Mouse (Mus musculus) embryonic stem cell, embryonic (primary cell): ENCODE measurements around the gene Rnf121.

ENCODE experiments used
- CTCF ChIA-PET, 4 experiments: fragments of 300-600 bp in 2 of 4; fragments of 350-600 bp in 2 of 4; sonication (Branson Sonifier 250); formaldehyde crosslinking; loops; one replicate each; lab custom pipeline; 2022; ENCODE audit warnings: inconsistent platforms in 2 of 4; lab: Charles Lee
- POLR2A ChIA-PET, 4 experiments: fragments of 300-600 bp in 2 of 4; fragments of 350-600 bp in 2 of 4; sonication (Branson Sonifier 250); formaldehyde crosslinking; loops; one replicate each; lab custom pipeline; 2022; ENCODE audit warnings: antibody characterized with exemption in 4 of 4, inconsistent platforms in 1 of 4; lab: Charles Lee

Rnf121 gene

GRCm38 (mm10) chr7:102025187-102026119, 39.8 kb downstream of the Rnf121 start:
- POLR2A ChIA-PET, result interaction anchor here in 3 of 4 experiments (0.6 to 5.1 kb wide), 8 partner anchors 9 to 157 kb away, joined by 3 to 43 read pairs (median 3); partner anchors contain the start of genes Rnf121 (in 1 of the 3), Xndc1 (in 1 of the 3) and Xntrpc (in 1 of the 3)

GRCm38 (mm10) chr7:102023821-102024220, 41.4 kb downstream of the Rnf121 start:
- ChIA-PET CTCF (no interaction called here), POLR2A (interaction anchor here in 1 of 4 experiments (1.6 to 5.1 kb wide), 5 partner anchors 9 to 26 kb away, joined by 6 to 43 read pairs (median 17); no protein-coding TSS in a partner anchor)

More at GRCm38 (mm10) chr7:102025187-102026119, 39.8 kb downstream of the Rnf121 start:
- CTCF ChIA-PET, result interaction anchor here in 1 of 4 experiments (0.6 kb wide), 1 partner anchor 359 kb away, joined by 3 read pairs; no protein-coding TSS in a partner anchor

DNA sequence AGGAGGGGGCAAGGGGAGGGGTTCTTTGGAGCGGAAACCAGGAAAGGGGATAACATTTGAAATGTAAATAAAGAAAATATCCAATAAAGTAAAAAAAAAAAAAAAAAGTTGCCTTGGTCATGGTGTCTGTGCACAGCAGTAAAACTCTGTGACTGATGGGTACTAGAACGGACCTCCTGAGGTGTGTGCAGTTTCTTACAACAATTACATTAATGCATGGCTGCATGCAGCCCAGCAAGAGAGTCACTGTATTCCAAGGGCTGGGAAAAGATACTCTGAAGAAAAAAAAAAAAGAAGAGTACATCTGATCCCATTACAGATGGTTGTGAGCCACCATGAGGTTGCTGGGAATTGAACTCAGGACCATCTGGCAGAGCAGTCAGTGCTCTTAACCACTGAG, 44.3 kb downstream of the Rnf121 start:
- ChIA-PET CTCF (interaction anchor here in 1 of 4 experiments (0.8 kb wide), 1 partner anchor 355 kb away, joined by 3 read pairs; no protein-coding TSS in a partner anchor), POLR2A (interaction anchor here in 3 of 4 experiments (0.7 to 5.1 kb wide), 11 partner anchors 9 to 68 kb away, joined by 3 to 43 read pairs (median 6); no protein-coding TSS in a partner anchor)

DNA sequence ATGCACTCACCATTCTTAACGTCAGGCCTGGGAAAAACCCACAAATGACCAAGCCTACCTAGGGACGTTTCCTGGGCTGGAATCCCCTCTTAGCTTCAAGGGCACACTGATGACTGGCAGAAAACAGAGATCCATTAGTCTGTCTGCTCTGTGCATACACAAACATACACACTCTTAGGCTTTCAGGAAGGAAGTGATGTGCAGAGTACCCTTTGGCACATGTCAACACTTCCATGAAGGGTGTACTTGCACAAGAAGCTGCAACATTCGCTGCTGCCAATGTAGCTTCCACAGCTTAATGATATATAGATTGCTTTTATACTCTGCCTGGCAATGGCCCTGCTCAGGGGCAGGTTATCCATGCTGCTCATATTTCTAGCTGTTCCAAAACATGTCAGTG, 45.9 kb downstream of the Rnf121 start:
- ChIA-PET CTCF (interaction anchor here in 2 of 4 experiments (0.6 to 1.1 kb wide), 2 partner anchors 21 to 268 kb away, joined by 3 read pairs; no protein-coding TSS in a partner anchor), POLR2A (interaction anchor here in 3 of 4 experiments (0.6 to 2.1 kb wide), 10 partner anchors 10 to 202 kb away, joined by 3 to 6 read pairs (median 4); no protein-coding TSS in a partner anchor)

- ChIA-PET CTCF (interaction anchor here in 1 of 4 experiments (0.7 kb wide), 1 partner anchor 20 kb away, joined by 3 read pairs; no protein-coding TSS in a partner anchor), POLR2A (interaction anchor here in 2 of 4 experiments (0.6 to 4.9 kb wide), 11 partner anchors 10 to 355 kb away, joined by 3 to 32 read pairs (median 5); partner anchors contain the start of gene Clpb (in 1 of the 2))
Observed at GRCm38 (mm10) chr7:102018590-102018989, 46.7 kb downstream of the Rnf121 start, which contains the start of gene Il18bp. Gene Il18bp, minus strand, starts transcription at chr7:102018690.

- CTCF ChIA-PET, result interaction anchor here in 2 of 4 experiments (0.7 to 1.4 kb wide), 2 partner anchors 9 to 20 kb away, joined by 3 to 5 read pairs; no protein-coding TSS in a partner anchor
Observed at GRCm38 (mm10) chr7:102018034-102018433, 47.2 kb downstream of the Rnf121 start.

GRCm38 (mm10) chr7:102017452-102017851, 47.8 kb downstream of the Rnf121 start:
- CTCF ChIA-PET, result interaction anchor here in 2 of 4 experiments (1.0 to 3.0 kb wide), 3 partner anchors 9 to 19 kb away, joined by 4 to 12 read pairs (median 5); no protein-coding TSS in a partner anchor
- POLR2A ChIA-PET, result interaction anchor here in 2 of 4 experiments (0.6 to 4.9 kb wide), 12 partner anchors 9 to 67 kb away, joined by 3 to 32 read pairs (median 6); no protein-coding TSS in a partner anchor

More at GRCm38 (mm10) chr7:102018034-102018433, 47.2 kb downstream of the Rnf121 start:
- POLR2A ChIA-PET, result interaction anchor here in 2 of 4 experiments (0.7 to 4.9 kb wide), 10 partner anchors 9 to 355 kb away, joined by 3 to 32 read pairs (median 6); partner anchors contain the start of gene Clpb (in 1 of the 2)

DNA sequence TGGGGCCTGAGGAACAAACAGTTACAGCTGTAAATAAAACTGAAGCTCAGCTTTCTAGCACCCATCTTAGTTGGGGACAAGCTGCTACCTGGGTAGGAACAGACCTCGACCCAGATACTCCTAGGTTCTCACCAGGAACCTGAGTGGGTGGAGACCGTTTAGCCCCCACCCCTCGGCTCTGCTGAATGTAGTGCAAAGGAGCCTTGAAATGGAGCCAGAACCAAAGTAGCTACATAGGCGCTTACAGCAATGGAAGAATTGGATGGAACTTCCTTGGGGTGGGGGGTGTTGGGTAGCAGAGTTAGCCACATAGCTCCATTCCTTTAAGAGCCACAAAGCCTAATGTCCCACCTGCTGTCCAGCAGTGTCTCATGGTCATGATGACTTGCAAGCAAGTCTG, 48.3 kb downstream of the Rnf121 start:
- ChIA-PET CTCF (interaction anchor here in 2 of 4 experiments (1.0 to 3.0 kb wide), 3 partner anchors 8 to 19 kb away, joined by 4 to 12 read pairs (median 5); no protein-coding TSS in a partner anchor), POLR2A (interaction anchor here in 2 of 4 experiments (0.6 to 4.9 kb wide), 11 partner anchors 8 to 67 kb away, joined by 3 to 32 read pairs (median 6); no protein-coding TSS in a partner anchor)

DNA sequence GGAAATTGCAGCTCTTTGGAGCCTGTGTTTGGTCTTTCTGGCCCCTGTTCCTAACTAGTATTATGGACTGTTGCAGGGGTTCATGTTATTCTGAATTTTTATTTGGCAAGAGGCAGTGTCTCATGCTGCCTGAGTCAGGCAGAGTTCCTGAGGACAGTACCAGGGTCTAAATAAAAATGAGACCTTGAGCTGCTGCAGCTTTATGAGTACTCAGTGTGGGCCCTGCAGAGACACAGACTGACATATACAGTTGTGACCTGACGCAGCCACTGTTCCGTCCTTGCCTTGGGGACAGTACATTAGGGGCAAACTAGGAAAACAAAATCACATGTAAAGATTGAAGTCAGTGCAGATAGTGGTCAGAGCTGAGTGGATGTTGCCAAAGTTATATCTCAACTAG, 50.3 kb downstream of the Rnf121 start:
- POLR2A ChIA-PET, result interaction anchor here in 2 of 4 experiments (0.6 to 7.7 kb wide), 14 partner anchors 9 to 89 kb away, joined by 3 to 64 read pairs (median 6); no protein-coding TSS in a partner anchor
- CTCF ChIA-PET, result interaction anchor here in 3 of 4 experiments (0.6 to 3.0 kb wide), 5 partner anchors 15 to 79 kb away, joined by 3 to 12 read pairs (median 3); no protein-coding TSS in a partner anchor

- ChIA-PET CTCF (interaction anchor here in 2 of 4 experiments (1.0 to 1.5 kb wide), 2 partner anchors 15 to 95 kb away, joined by 3 to 5 read pairs; no protein-coding TSS in a partner anchor), POLR2A (interaction anchor here in 3 of 4 experiments (0.8 to 7.7 kb wide), 11 partner anchors 9 to 99 kb away, joined by 3 to 64 read pairs (median 8); partner anchors contain the start of genes Rnf121 (in 1 of the 3), Xndc1 (in 1 of the 3) and Xntrpc (in 1 of the 3))
Observed at GRCm38 (mm10) chr7:102013416-102013815, 51.9 kb downstream of the Rnf121 start.

- ChIA-PET POLR2A (interaction anchor here in 3 of 4 experiments (1.3 to 7.7 kb wide), 7 partner anchors 10 to 33 kb away, joined by 3 to 64 read pairs (median 7); no protein-coding TSS in a partner anchor), CTCF (interaction anchor here (0.6 to 1.4 kb wide), 5 partner anchors 12 to 14 kb away, joined by 3 to 5 read pairs (median 3); no protein-coding TSS in a partner anchor)
Observed at GRCm38 (mm10) chr7:102011855-102012254, 53.4 kb downstream of the Rnf121 start.

- POLR2A ChIA-PET, result interaction anchor here in 1 of 4 experiments (0.6 to 3.3 kb wide), 3 partner anchors 11 to 30 kb away, joined by 4 to 14 read pairs (median 5); partner anchors contain the start of gene Il18bp
- CTCF ChIA-PET, result interaction anchor here in 1 of 4 experiments (1.5 kb wide), 1 partner anchor 8 kb away, joined by 6 read pairs; no protein-coding TSS in a partner anchor
Observed at GRCm38 (mm10) chr7:102006520-102006919, 58.7 kb downstream of the Rnf121 start.

DNA sequence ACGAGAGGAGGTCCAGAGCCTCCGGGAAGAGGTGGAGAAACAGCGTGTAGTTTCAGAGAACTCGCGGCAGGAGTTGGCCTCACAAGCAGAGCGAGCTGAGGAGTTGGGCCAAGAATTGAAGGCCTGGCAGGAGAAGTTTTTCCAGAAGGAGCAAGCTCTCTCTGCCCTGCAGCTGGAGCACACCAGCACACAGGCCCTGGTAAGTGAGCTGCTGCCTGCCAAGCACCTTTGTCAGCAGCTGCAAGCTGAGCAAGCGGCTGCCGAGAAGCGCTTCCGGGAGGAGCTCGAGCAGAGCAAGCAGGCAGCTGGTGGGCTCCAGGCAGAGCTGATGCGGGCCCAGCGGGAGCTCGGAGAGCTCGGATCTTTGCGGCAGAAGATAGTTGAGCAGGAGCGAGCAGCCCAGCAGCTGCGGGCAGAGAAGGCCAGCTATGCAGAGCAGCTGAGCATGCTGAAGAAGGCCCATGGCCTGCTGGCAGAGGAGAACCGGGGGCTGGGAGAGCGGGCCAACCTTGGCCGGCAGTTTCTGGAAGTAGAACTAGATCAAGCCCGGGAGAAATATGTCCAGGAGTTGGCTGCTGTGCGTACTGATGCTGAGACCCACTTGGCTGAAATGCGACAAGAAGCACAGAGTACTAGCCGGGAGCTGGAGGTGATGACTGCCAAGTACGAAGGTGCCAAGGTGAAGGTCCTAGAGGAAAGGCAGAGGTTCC, 64.2 kb downstream of the Rnf121 start:
- ChIA-PET POLR2A (interaction anchor here (0.6 to 5.1 kb wide), 31 partner anchors 8 to 1183 kb away, joined by 3 to 64 read pairs (median 4); partner anchors contain the start of genes Il18bp (in 2 of the 4), Phox2a (in 2 of the 4), Art1 (in 1 of the 4) and Nup98 (in 1 of the 4)), CTCF (interaction anchor here (0.5 to 3.2 kb wide), 12 partner anchors 10 to 339 kb away, joined by 3 to 28 read pairs (median 4); no protein-coding TSS in a partner anchor)

- ChIA-PET CTCF (interaction anchor here (0.8 to 3.2 kb wide), 16 partner anchors 10 to 338 kb away, joined by 3 to 28 read pairs (median 4); no protein-coding TSS in a partner anchor), POLR2A (interaction anchor here (0.6 to 5.1 kb wide), 31 partner anchors 9 to 1183 kb away, joined by 3 to 64 read pairs (median 4); partner anchors contain the start of genes Il18bp (in 2 of the 4), Phox2a (in 2 of the 4), Art1 (in 1 of the 4) and Nup98 (in 1 of the 4))
Observed at GRCm38 (mm10) chr7:102000296-102000695, 65.0 kb downstream of the Rnf121 start.

- ChIA-PET POLR2A (interaction anchor here (0.7 to 5.1 kb wide), 31 partner anchors 9 to 336 kb away, joined by 3 to 64 read pairs (median 5); partner anchors contain the start of genes Art1 (in 1 of the 4), Clpb (in 1 of the 4), Il18bp (in 1 of the 4) and Phox2a (in 1 of the 4)), CTCF (interaction anchor here (0.5 to 3.2 kb wide), 29 partner anchors 9 to 443 kb away, joined by 3 to 28 read pairs (median 4); no protein-coding TSS in a partner anchor)
Observed at GRCm38 (mm10) chr7:101999461-102000151, 65.7 kb downstream of the Rnf121 start.
